Mouse (Mus musculus) forelimb bud, embryonic 11.5 days (tissue): ENCODE data around the gene Lrrc41.

Source experiments
- DNase-seq: peaks from one replicate; pipeline ENCODE4 v3.0.0-alpha.2; 2012; ENCODE audit warnings: low read depth, low spot score

Gene Lrrc41

DNA sequence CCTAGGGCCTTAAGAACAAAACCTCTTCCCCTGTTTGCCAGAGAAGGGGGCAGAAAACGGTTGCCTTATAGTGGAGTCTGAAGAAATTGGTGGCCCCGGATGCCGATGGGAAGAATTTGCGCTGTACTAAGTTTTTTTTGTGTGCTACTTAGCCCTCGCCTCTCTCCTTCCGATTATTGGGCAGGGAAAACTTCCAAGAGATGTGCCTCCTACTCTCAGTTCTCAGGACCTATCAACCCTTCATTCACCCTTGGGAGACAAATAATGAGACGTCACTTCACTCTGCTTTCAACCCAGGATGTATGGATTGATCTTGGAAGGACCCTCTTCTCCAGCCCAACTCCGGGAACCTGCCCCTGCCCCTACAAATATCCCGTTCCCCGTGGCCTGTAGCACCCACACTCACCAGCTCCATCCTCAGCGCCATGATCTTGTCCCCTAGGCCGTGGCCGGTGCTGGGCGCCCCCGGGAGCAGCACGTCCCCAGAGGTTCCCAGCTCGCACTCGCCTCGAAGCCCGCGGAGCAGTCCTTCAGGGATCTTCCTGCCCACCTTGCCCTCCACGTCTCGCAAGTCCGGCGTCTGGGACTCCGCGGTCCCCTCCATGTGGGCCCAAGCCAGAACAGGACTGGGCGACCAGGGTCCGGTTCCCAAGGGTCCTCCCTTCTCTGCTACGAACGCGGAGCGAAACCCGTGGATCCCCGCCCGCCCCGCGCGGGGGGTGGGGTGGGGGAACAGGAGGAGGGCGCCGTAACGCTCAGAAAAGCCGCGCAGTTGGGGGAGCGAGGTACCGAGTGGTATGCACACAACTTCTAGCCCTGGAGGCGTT lies 69.0 kb downstream of the Lrrc41 start:
- DNase-seq = no peak
